Mouse (Mus musculus): ENCODE results near the gene Fscn1. TPM values are rescaled to one million over a fixed set of nuclear protein-coding genes. Genes with fewer than 3 reads are reported as not detected.
A peak's percentile ranks its signal among the peaks of the same experiment; 100 is the strongest.

The Fscn1 gene
- polyA plus RNA-seq, 1 experiment: 583 TPM

DNA sequence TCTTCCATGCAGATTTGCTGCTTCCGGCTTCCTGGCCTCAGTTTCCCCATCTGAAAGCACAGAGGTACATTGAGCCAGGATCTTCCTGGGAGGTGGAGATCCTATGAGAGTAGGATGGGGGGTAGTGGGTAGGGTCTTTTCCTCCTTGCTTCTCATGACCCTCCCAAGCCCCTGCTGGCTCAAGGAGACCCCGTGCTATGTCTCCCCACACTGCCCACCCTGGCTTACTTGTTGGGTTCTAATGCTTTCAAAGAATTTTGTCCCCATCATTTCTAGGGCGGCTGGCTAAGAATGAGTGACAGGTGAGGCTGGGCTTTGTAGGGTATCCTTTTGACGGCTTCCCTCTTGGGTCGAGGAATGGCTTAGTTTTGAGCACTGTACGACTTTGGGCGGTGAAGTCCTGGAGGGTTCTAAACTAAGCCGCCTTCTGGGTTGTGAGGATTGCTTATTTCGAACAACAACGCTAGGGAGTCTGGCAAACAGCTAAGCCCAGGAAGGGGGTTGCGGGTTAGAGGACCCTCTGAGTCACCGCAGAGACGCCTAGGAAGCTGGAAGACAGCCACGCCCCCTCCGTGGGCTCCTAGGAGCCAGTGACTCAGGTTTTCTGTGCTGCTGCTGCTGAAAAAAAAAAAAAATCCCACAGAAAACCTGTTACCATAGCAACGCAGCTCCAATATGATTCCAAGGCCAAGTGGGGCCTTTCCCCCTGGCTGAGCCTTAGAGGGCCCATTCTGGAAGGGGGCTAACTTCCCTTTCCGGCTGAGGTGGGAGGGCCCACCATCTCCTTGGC, 3.8 kb downstream of the Fscn1 start:
- Histone ChIP-seq H3K79me2 (ENCODE audit: control insufficient read depth, insufficient read depth) (peaks cover 92% of the 10 kb centered on the region), H3ac (ENCODE audit: control insufficient read depth, insufficient read length, low read depth) (peak overlapping the region; percentile 67), H3K79me3 (ENCODE audit: low read depth) (peaks cover 85% of the 10 kb centered on the region), H3K27me3 (ENCODE audit: control insufficient read depth, insufficient read depth, insufficient read length) (no peaks in the 10 kb centered on the region), H3K36me3 (ENCODE audit: control insufficient read depth, insufficient read depth) (peaks cover 50% of the 10 kb centered on the region), H3K4me3 (ENCODE audit: insufficient read depth, poor library complexity, severe bottlenecking) (peak overlapping the region; percentile 97)
- TF ChIP-seq FOSL1 (IDR thresholded peaks at IDR 0.05; ENCODE audit: insufficient read depth, low read length, poor library complexity, severe bottlenecking) (peak; percentile 2), MYOG (IDR thresholded peaks at IDR 0.05; ENCODE audit: control insufficient read depth, extremely low read depth, insufficient read length) (no peak)

- Histone ChIP-seq H3K27me3 (ENCODE audit: control insufficient read depth, insufficient read depth, insufficient read length) (no peaks in the 10 kb centered on the region), H3K36me3 (ENCODE audit: control insufficient read depth, insufficient read depth) (peaks cover 58% of the 10 kb centered on the region), H3K79me3 (ENCODE audit: low read depth) (peaks cover 92% of the 10 kb centered on the region), H3K4me3 (ENCODE audit: insufficient read depth, poor library complexity, severe bottlenecking) (peak overlapping the region; percentile 97), H3K79me2 (ENCODE audit: control insufficient read depth, insufficient read depth) (peaks cover 100% of the 10 kb centered on the region), H3ac (ENCODE audit: control insufficient read depth, insufficient read length, low read depth) (no peak overlapping the region)
- TF ChIP-seq CEBPB (IDR thresholded peaks at IDR 0.05; ENCODE audit: low read depth) (no peak), MAX (IDR thresholded peaks at IDR 0.05) (no peak), USF1 (IDR thresholded peaks at IDR 0.05; ENCODE audit: low read depth) (no peak)
These were observed 4.5 kb downstream of the Fscn1 start for GRCm38 (mm10) chr5:142964650-142965049.

DNA sequence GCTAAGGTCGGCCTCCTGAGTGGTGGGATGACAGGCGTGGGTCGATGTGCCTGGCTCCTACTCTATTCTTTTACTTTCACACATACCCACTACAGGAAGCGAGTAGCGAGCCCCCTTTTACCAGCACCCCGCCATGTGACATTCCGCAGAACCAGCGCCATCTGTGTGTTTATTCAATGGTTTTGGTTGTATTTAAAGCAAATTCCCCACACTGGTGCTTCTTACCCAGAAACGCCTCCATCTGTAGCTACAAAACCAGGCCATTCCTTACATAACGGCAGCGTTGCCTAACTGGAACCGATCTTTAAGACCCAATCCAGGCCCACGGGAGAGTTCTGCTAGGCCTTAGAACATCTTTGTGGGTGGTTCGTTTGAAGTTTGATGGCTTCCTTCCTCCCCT, 8.3 kb downstream of the Fscn1 start:
- H3K36me3 ChIP-seq (ENCODE audit: control insufficient read depth, insufficient read depth): peaks cover 91% of the 10 kb centered on the region
- H3K27me3 ChIP-seq (ENCODE audit: control insufficient read depth, insufficient read depth, insufficient read length): no peaks in the 10 kb centered on the region
- no peak for TF ChIP-seq MYOD1 (IDR thresholded peaks at IDR 0.05; ENCODE audit: control insufficient read depth, insufficient read length, low read depth)
- no peak for TF ChIP-seq MYOG (IDR thresholded peaks at IDR 0.05; ENCODE audit: control insufficient read depth, extremely low read depth, insufficient read length)
- TF ChIP-seq CEBPB (IDR thresholded peaks at IDR 0.05; ENCODE audit: low read depth): no peak
- no peak for TF ChIP-seq FOSL1 (IDR thresholded peaks at IDR 0.05; ENCODE audit: insufficient read depth, low read length, poor library complexity, severe bottlenecking)
- no peak for TF ChIP-seq MAX (IDR thresholded peaks at IDR 0.05)
- TF ChIP-seq CTCF (IDR thresholded peaks at IDR 0.05; ENCODE audit: control insufficient read depth, insufficient read depth, insufficient read length): no peak
- TF ChIP-seq USF1 (IDR thresholded peaks at IDR 0.05; ENCODE audit: low read depth): no peak
- H3K79me2 ChIP-seq (ENCODE audit: control insufficient read depth, insufficient read depth): peaks cover 86% of the 10 kb centered on the region
- H3ac ChIP-seq (ENCODE audit: control insufficient read depth, insufficient read length, low read depth): no peak overlapping the region
- peaks cover 65% of the 10 kb centered on the region for H3K79me3 ChIP-seq (ENCODE audit: low read depth)
- no peak overlapping the region for H3K4me3 ChIP-seq (ENCODE audit: insufficient read depth, poor library complexity, severe bottlenecking)

- H3K36me3 ChIP-seq (ENCODE audit: control insufficient read depth, insufficient read depth): peaks cover 52% of the 10 kb centered on the region
- H3K4me3 ChIP-seq (ENCODE audit: insufficient read depth, poor library complexity, severe bottlenecking): no peak overlapping the region
- H3K79me3 ChIP-seq (ENCODE audit: low read depth): peaks cover 13% of the 10 kb centered on the region
- no peak overlapping the region for H3ac ChIP-seq (ENCODE audit: control insufficient read depth, insufficient read length, low read depth)
- H3K27me3 ChIP-seq (ENCODE audit: control insufficient read depth, insufficient read depth, insufficient read length): no peaks in the 10 kb centered on the region
- TF ChIP-seq FOSL1 (IDR thresholded peaks at IDR 0.05; ENCODE audit: insufficient read depth, low read length, poor library complexity, severe bottlenecking) (no peak), CTCF (IDR thresholded peaks at IDR 0.05; ENCODE audit: control insufficient read depth, insufficient read depth, insufficient read length) (no peak), MYOD1 (IDR thresholded peaks at IDR 0.05; ENCODE audit: control insufficient read depth, insufficient read length, low read depth) (no peak), MYOG (IDR thresholded peaks at IDR 0.05; ENCODE audit: control insufficient read depth, extremely low read depth, insufficient read length) (no peak), CEBPB (IDR thresholded peaks at IDR 0.05; ENCODE audit: low read depth) (no peak), USF1 (IDR thresholded peaks at IDR 0.05; ENCODE audit: low read depth) (no peak), MAX (IDR thresholded peaks at IDR 0.05) (no peak)
- H3K79me2 ChIP-seq (ENCODE audit: control insufficient read depth, insufficient read depth): peaks cover 31% of the 10 kb centered on the region
These were observed 13.8 kb downstream of the Fscn1 start for GRCm38 (mm10) chr5:142973971-142974370.

DNA sequence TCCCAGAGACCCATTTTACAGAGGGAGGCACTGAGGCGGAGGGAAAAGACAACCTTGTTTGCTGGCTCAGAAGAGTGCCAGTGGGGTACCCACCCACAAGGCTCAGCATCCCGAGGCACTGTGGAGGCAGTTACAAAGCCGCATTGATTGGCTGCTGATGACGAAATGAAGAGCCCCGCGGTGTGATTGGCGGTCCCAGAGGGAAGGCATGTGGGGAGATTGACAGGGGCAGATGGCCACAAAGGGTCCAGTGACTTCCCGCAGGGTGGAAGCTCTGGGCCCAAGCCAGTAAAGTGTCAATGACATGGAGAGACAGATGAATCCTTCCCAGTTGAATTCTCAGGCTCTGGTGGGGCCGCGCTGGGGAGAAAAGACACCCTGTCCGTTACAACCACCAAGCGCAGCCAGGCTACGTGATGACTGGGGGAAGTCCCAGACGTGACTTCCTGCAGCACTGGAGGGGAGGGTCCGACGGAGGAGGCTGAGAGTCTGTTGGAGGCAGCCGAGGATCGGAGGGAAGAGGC, 14.5 kb downstream of the Fscn1 start:
- peaks cover 6% of the 10 kb centered on the region for H3K79me3 ChIP-seq (ENCODE audit: low read depth)
- peak overlapping the region; percentile 25 for H3ac ChIP-seq (ENCODE audit: control insufficient read depth, insufficient read length, low read depth)
- H3K27me3 ChIP-seq (ENCODE audit: control insufficient read depth, insufficient read depth, insufficient read length): no peaks in the 10 kb centered on the region
- peaks cover 45% of the 10 kb centered on the region for H3K36me3 ChIP-seq (ENCODE audit: control insufficient read depth, insufficient read depth)
- H3K4me3 ChIP-seq (ENCODE audit: insufficient read depth, poor library complexity, severe bottlenecking): no peak overlapping the region
- peaks cover 24% of the 10 kb centered on the region for H3K79me2 ChIP-seq (ENCODE audit: control insufficient read depth, insufficient read depth)
- no peak for TF ChIP-seq CTCF (IDR thresholded peaks at IDR 0.05; ENCODE audit: control insufficient read depth, insufficient read depth, insufficient read length)
- peak; percentile 38 for TF ChIP-seq CEBPB (IDR thresholded peaks at IDR 0.05; ENCODE audit: low read depth)
- TF ChIP-seq MYOD1 (IDR thresholded peaks at IDR 0.05; ENCODE audit: control insufficient read depth, insufficient read length, low read depth): peak; percentile 98

DNA sequence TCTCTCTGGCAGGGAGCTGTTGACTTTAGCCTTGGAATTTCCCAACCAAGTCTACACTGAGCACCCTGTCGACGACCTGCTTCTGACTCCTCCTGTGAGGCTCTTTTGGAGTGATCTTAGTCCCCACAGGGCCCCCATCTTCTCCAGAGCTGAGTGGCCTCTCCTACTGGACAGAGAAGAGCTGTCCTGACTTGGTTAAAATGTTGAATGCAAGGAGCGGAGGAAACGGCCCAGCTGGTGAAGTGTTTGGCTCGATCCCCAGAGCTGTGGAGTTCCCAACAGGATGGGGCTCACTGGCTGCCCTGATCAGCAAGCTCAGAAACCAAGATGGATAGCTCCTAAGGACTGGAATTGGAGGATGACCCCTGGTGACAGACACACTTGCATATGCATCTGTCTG, 16.4 kb downstream of the Fscn1 start:
- Histone ChIP-seq H3ac (ENCODE audit: control insufficient read depth, insufficient read length, low read depth) (no peak overlapping the region), H3K79me2 (ENCODE audit: control insufficient read depth, insufficient read depth) (peaks cover 5% of the 10 kb centered on the region), H3K27me3 (ENCODE audit: control insufficient read depth, insufficient read depth, insufficient read length) (no peaks in the 10 kb centered on the region), H3K79me3 (ENCODE audit: low read depth) (no peaks in the 10 kb centered on the region), H3K4me3 (ENCODE audit: insufficient read depth, poor library complexity, severe bottlenecking) (no peak overlapping the region), H3K36me3 (ENCODE audit: control insufficient read depth, insufficient read depth) (peaks cover 27% of the 10 kb centered on the region)
- no peak for TF ChIP-seq MYOD1 (IDR thresholded peaks at IDR 0.05; ENCODE audit: control insufficient read depth, insufficient read length, low read depth)
- no peak for TF ChIP-seq FOSL1 (IDR thresholded peaks at IDR 0.05; ENCODE audit: insufficient read depth, low read length, poor library complexity, severe bottlenecking)
- no peak for TF ChIP-seq CEBPB (IDR thresholded peaks at IDR 0.05; ENCODE audit: low read depth)
- no peak for TF ChIP-seq USF1 (IDR thresholded peaks at IDR 0.05; ENCODE audit: low read depth)
- TF ChIP-seq CTCF (IDR thresholded peaks at IDR 0.05; ENCODE audit: control insufficient read depth, insufficient read depth, insufficient read length): no peak
- TF ChIP-seq MAX (IDR thresholded peaks at IDR 0.05): no peak
- TF ChIP-seq MYOG (IDR thresholded peaks at IDR 0.05; ENCODE audit: control insufficient read depth, extremely low read depth, insufficient read length): no peak

All from C2C12 (cell line).